Mouse (Mus musculus) forebrain, embryonic 14.5 days (tissue): Measurements from ENCODE around the gene Picalm. TPM values are rescaled to one million over a fixed set of nuclear protein-coding genes. Genes with fewer than 3 reads are reported as not detected.
"Not testable (repeated sequence)": the region's sequence is repeated elsewhere in the genome, so short reads cannot be mapped to it uniquely, and the experiment has no call there.

Experiments
- ATAC-seq: fragments of 200-750 bp; cut with Nextera tagmentation; 2 replicates; pipeline ENCODE4 v1.8.0; 2017; ENCODE audit warnings: mild to moderate bottlenecking, moderate library complexity
- DNase-seq: peaks from one replicate; pipeline ENCODE4 v3.0.0-alpha.2; 2015; ENCODE audit warnings: low spot score
- H3K27ac ChIP-seq: fragments of 300-500 bp; sonication (generic); 2 replicates; pipeline ENCODE4 v1.5.1; 2014; ENCODE audit warnings: low read depth, mild to moderate bottlenecking, control low read depth, low read length, moderate library complexity
- H3K27me3 ChIP-seq: fragments of 300-500 bp; sonication (generic); replicated peaks from 2 replicates; pipeline ENCODE4 v1.6.1; 2014; ENCODE audit warnings: low read length, control low read depth, mixed read lengths; ENCODE audit not compliant: control insufficient read depth, insufficient read depth
- H3K36me3 ChIP-seq: fragments of 300-500 bp; sonication (generic); 2 replicates; pipeline ENCODE4 v1.6.1; 2014; ENCODE audit warnings: low read length, control low read depth; ENCODE audit not compliant: control insufficient read depth, insufficient read depth
- H3K4me1 ChIP-seq: fragments of 300-500 bp; sonication (generic); 2 replicates; pipeline ENCODE4 v1.6.1; 2014; ENCODE audit warnings: antibody characterized with exemption, low read length, control low read depth; ENCODE audit not compliant: control insufficient read depth, insufficient read depth
- H3K4me2 ChIP-seq: fragments of 300-500 bp; sonication (generic); 2 replicates; pipeline ENCODE4 v1.6.1; 2014; ENCODE audit warnings: mild to moderate bottlenecking, control low read depth, low read length
- H3K4me3 ChIP-seq: fragments of 300-500 bp; sonication (generic); 2 replicates; pipeline ENCODE4 v1.5.1; 2014; ENCODE audit warnings: low read depth, low read length, control low read depth
- H3K9ac ChIP-seq: fragments of 300-500 bp; sonication (generic); 2 replicates; pipeline ENCODE4 v1.6.1; 2014; ENCODE audit warnings: mild to moderate bottlenecking, low read length, control low read depth, moderate library complexity
- H3K9me3 ChIP-seq: fragments of 300-500 bp; sonication (generic); replicated peaks from 2 replicates; pipeline ENCODE4 v1.6.1; 2016; ENCODE audit warnings: low read length, control low read depth, mixed read lengths; ENCODE audit not compliant: control insufficient read depth
- WGBS: fragments of 180-500 bp; shearing (Covaris S2); extraction: QIAGEN DNeasy Blood & Tissue Kit; methylation state at CpG from one replicate; pipeline ENCODE4 v1.1.7; 2014; 5-methylcytosine and 5-hydroxymethylcytosine counted together
- polyA plus RNA-seq: library from polyadenylated mRNA; unstranded; fragments of >200 nt; fragmentation: Nextera tagmentation; extraction: Ambion mirVana; gene quantifications from 2 replicates; pipeline ENCODE4 v1.2.1, GENCODE M21; 2014

Gene Picalm
- polyA plus RNA-seq, 1 experiment from 2014 or later: 43.3 TPM

DNA sequence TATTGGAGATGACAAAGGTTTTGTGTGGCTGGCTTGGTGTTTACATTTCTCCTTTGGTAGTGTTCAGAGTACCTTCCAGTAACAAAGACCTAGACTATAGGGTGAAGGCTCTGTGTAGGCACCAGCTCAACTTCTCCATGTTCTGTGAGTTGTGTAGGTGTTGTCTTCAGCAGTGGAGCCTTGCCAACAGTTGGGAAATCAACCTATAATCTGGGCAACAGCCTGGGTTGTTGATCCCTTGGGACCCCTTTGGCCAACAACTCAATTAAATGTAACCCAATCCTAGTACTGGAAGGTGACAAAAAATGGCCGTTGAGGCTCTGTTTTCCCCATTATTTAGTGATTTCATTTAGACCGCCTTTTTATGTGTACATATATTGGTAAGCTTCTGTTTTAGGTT is 80.1 kb downstream of the Picalm start:
- H3K9ac ChIP-seq: no peak overlapping the region
- no peaks in the 10 kb centered on the region for H3K4me1 ChIP-seq
- H3K36me3 ChIP-seq: peaks cover 21% of the 10 kb centered on the region
- H3K4me2 ChIP-seq: no peak overlapping the region
- no peak for DNase-seq
- no peaks in the 10 kb centered on the region for H3K9me3 ChIP-seq
- WGBS: 87% methylated on average over 2 of the region's 2 CpGs
- H3K27ac ChIP-seq: no peak overlapping the region
- ATAC-seq: no peak
- H3K4me3 ChIP-seq: no peak overlapping the region
- H3K27me3 ChIP-seq: no peaks in the 10 kb centered on the region

DNA sequence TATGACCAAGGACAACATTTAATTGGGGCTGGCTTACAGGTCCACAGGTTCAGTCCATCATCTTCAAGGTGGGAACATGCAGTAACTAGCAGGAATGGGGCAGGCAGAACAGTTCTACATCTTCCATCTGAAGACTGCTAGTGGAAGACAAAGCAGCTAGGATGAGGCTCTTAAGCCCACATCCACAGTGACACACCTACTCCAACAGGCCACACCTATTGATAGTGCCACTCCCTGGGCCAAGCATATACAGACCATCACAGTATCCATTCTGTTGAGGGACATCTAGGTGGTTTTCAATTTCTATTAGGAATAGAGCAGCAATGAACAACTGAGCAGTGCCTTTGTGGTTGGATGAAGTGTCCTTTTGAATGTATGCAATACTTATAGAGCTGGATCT is 80.9 kb downstream of the Picalm start:
- Histone ChIP-seq H3K27me3 (no peaks in the 10 kb centered on the region), H3K4me1 (no peaks in the 10 kb centered on the region), H3K9me3 (no peaks in the 10 kb centered on the region), H3K4me3 (no peak overlapping the region), H3K4me2 (no peak overlapping the region), H3K27ac (no peak overlapping the region), H3K9ac (no peak overlapping the region), H3K36me3 (peaks cover 21% of the 10 kb centered on the region)
- DNase-seq (no peak), ATAC-seq (no peak)

DNA sequence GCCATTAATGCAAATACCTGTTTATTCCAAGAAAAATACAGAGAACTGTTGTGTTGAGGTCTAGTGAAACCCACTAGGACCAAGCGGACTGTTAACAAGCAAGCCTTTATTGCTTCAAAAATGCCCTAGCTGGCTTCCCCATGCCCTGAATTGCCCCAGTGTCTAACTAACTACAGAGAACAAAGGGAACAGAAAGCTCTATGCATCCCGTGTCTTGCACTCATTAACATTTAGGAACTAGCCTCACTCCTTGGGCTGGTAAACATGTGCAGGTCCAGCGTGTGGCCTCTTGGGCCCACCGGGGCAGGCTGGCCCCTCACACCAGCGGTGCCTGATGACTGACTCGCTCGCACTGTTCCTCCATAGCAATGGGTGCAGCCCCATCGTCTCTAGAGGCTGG is 86.5 kb downstream of the Picalm start:
- no peak overlapping the region for H3K4me2 ChIP-seq
- DNase-seq (peak; percentile 41), ATAC-seq (peak; percentile 61)
- no peaks in the 10 kb centered on the region for H3K27me3 ChIP-seq
- H3K9ac ChIP-seq: no peak overlapping the region
- H3K27ac ChIP-seq: no peak overlapping the region
- no peaks in the 10 kb centered on the region for H3K4me1 ChIP-seq
- no peak overlapping the region for H3K4me3 ChIP-seq
- H3K9me3 ChIP-seq: no peaks in the 10 kb centered on the region
- 22% methylated on average over 8 of the region's 8 CpGs for WGBS
- H3K36me3 ChIP-seq: no peaks in the 10 kb centered on the region

DNA sequence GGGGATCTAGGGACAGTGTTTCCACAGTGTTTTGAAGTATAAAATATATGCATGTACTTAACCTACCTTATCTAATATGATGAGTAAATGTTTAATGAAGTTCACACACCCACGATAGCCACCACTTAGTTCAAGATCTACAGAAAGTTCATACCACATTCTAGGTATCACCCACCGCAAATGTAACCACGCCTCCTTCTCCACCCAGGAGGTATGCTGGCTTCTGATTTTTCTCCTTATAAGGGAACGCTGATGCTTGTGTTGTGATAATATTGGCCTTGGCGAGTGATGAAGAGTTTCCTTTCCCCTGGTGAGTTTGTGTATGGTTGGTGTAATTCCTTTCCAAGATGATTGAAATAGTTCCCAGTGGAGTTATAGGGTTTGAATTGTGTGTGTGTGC is 88.1 kb downstream of the Picalm start:
- 95% methylated on average over 5 of the region's 5 CpGs for WGBS
- no peaks in the 10 kb centered on the region for H3K36me3 ChIP-seq
- H3K4me1 ChIP-seq: no peaks in the 10 kb centered on the region
- H3K9ac ChIP-seq: no peak overlapping the region
- no peak overlapping the region for H3K27ac ChIP-seq
- ATAC-seq (no peak), DNase-seq (no peak)
- no peaks in the 10 kb centered on the region for H3K27me3 ChIP-seq
- no peak overlapping the region for H3K4me2 ChIP-seq
- no peaks in the 10 kb centered on the region for H3K9me3 ChIP-seq
- no peak overlapping the region for H3K4me3 ChIP-seq

DNA sequence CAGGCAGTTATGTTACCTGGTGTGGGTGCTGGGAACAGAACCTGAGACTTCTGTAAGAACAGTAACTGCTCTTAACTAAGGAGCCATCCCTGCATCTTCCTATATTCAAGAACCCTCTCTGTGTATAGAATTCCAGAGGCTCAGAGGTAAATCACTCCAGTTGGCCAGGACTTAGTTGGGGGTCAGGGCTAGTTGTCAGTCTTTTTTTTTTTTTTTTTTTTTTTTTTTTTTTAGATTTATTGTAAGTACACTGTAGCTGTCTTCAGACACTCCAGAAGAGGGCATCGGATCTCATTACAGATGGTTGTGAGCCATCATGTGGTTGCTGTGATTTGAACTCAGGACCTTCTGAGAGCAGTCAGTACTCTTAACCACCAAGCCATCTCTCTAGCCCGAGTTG is 91.5 kb downstream of the Picalm start:
- H3K4me2 ChIP-seq: no peak overlapping the region
- H3K4me3 ChIP-seq: no peak overlapping the region
- H3K9ac ChIP-seq: no peak overlapping the region
- H3K27me3 ChIP-seq: no peaks in the 10 kb centered on the region
- 82% methylated on average over 2 of the region's 2 CpGs for WGBS
- no peak overlapping the region for H3K27ac ChIP-seq
- no peaks in the 10 kb centered on the region for H3K36me3 ChIP-seq
- no peaks in the 10 kb centered on the region for H3K4me1 ChIP-seq
- no peak for DNase-seq
- H3K9me3 ChIP-seq: no peaks in the 10 kb centered on the region
- no peak for ATAC-seq

DNA sequence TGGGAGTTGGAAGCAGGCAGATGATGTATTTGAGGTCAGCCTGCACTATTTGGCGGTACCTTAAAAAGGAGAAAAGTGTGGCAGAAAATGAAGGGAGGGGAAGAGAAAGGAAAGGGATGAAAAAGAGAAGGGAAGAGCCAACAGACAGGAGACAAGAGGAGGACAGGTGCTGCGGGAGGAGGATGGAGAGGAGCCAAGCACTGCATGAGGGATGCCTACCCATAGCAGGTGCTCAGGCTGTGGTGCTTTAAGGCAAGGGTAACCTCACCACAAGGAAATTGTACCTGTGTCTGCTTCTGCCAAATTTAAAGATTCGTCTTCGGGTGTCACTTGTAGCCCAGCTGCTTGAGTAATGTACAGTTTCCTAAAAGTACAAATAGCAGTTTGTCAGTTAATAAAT is 98.1 kb downstream of the Picalm start:
- Histone ChIP-seq H3K9me3 (no peaks in the 10 kb centered on the region), H3K27ac (no peak overlapping the region), H3K36me3 (no peaks in the 10 kb centered on the region), H3K9ac (no peak overlapping the region), H3K4me2 (no peak overlapping the region), H3K4me3 (no peak overlapping the region), H3K4me1 (no peaks in the 10 kb centered on the region), H3K27me3 (no peaks in the 10 kb centered on the region)
- 87% methylated on average over 4 of the region's 4 CpGs for WGBS
- ATAC-seq (no peak), DNase-seq (no peak)

DNA sequence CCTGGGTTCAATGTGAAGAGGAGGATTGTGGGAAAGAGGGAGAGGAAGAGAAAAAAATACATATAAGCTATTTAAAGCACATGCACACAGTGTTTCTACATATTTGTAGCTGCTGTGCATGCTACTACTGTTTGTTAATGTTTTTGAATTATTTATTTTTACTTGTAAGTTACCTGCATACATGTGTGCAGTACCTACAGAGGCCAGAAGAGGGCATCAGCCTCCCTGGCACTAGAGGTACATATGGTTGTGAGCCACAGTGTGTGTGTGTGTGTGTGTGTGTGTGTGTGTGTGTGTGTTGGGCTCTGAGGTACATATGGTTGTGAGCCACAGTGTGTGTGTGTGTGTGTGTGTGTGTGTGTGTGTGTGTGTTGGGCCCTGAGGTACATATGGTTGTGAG is 98.9 kb downstream of the Picalm start:
- H3K9ac ChIP-seq, H3K4me2 ChIP-seq, DNase-seq: not testable (repeated sequence)

DNA sequence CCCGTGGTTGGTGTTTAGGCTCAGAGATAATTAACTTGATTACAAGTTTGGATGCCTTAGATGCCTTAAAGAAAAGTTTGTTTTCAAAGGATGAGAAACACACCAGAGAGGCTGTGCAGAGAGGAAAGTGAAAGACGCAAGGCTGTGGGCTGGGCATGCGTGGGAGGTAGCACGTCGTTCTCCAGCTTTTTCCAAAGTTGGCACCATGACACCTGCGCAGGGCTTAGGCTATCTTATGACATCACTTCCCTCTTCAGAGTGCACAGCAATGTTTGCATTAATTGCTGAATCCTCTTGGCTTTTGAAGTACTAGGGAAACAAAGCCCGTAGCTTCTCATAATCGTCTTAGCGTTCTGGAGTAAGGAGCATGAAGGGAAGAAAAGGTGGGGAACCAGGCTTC is 101.4 kb downstream of the Picalm start:
- Histone ChIP-seq H3K4me1 (no peaks in the 10 kb centered on the region), H3K27ac (no peak overlapping the region), H3K9me3 (no peaks in the 10 kb centered on the region), H3K4me2 (no peak overlapping the region), H3K27me3 (no peaks in the 10 kb centered on the region), H3K9ac (no peak overlapping the region), H3K4me3 (no peak overlapping the region), H3K36me3 (no peaks in the 10 kb centered on the region)
- WGBS: 64% methylated on average over 9 of the region's 9 CpGs
- no peak for ATAC-seq
- DNase-seq: no peak

More for the DNA sequence above, 98.9 kb downstream of the Picalm start:
- not testable (repeated sequence) for H3K4me1 ChIP-seq, H3K36me3 ChIP-seq, H3K4me3 ChIP-seq, H3K27ac ChIP-seq, H3K27me3 ChIP-seq, ATAC-seq, H3K9me3 ChIP-seq

DNA sequence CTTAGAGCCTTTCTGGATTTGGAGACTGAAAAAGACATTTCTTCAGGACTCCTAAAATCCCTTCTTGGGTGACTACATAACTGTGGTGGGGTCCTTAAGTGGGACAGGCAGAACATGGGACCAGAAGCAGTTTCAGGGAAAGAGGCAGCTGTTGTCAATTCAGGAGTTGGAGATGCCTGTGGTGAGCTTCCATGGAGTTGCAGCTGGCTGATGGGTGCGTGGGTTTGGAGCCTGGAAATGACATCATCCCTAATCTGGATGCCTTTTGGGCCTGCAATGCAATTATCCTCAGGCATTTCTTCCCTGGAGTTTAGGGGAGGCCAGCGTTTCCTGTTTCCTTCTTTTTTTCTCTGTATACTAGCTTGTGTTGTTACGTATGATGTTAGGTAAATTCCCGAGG is 103.9 kb downstream of the Picalm start:
- no peaks in the 10 kb centered on the region for H3K27me3 ChIP-seq
- H3K36me3 ChIP-seq: no peaks in the 10 kb centered on the region
- no peak overlapping the region for H3K4me2 ChIP-seq
- H3K4me3 ChIP-seq: no peak overlapping the region
- no peak overlapping the region for H3K27ac ChIP-seq
- H3K4me1 ChIP-seq: no peaks in the 10 kb centered on the region
- 66% methylated on average over 4 of the region's 4 CpGs for WGBS
- ATAC-seq (no peak), DNase-seq (no peak)
- no peak overlapping the region for H3K9ac ChIP-seq
- H3K9me3 ChIP-seq: no peaks in the 10 kb centered on the region
